Mouse (Mus musculus): ENCODE results near the gene Ppa2.

Ppa2 gene

DNA sequence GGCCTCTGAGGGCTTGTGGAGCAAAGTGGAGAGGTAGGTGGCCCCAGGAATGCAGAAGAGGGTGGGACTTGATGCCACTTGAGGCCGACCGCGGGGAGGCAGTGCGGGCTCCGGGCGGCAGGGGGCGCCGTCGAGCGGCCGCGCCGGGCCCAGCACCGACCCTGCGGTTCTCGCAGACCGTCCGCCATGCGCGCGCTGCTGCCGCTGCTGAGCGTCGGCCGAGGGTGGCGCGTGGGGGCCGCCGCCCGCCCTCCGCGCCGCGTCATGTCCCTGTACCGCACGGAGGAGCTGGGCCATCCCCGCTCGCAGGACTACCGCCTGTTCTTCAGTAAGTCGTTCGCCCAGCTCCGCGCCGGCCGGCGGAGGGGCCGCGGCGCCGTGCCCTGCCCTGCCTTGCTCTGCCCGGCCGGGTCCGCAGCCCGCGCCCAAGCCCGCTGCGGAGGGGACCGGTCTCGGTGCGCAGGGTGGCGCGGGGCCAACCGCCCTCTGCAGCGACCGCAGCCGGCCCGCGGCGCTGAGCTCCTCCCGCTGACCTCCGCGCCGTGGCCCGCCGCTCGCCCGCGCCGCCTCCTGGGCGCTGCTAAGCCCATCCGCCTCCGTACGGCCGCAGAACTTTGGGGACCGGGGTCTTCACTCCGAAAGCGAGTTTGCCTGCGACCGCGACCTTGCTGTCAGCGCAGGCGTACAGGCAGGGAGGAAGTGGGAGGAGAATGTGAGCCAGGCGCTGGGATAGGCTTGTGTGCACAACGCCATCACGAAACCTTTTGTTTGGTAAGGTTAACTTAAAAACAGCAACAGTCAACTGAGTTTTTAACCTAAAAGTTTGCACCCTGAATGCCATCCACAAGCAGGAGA, at the start of gene Ppa2:
Gene Ppa2 (plus strand): TSS at position 157 of the 855 bp plus-strand sequence.
- peak; percentile 77 to 90 for DNase-seq (ENCODE audit: low spot score in 2 of 2)

DNA sequence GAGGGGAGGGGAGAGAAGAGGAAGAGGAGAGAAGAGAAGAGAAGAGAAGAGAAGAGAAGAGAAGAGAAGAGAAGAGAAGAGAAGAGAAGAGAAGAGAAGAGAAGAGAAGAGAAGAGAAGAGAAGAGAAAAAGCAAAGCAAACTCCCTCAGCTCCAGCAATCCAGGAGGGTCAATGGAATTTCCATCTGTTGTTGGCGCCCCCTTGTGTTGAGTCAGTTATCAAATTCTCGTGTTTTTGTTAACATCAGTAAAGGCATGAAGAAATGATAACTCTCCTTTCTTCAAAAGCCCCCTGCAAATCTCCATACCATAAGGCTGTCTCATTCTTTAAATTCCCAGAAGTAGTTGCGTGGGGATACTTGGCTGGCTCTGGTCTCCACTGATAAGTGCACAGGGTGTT, 38.0 kb upstream of the Ppa2 start:
- peak; percentile 53 to 77 for DNase-seq (ENCODE audit: low spot score in 2 of 2)

DNA sequence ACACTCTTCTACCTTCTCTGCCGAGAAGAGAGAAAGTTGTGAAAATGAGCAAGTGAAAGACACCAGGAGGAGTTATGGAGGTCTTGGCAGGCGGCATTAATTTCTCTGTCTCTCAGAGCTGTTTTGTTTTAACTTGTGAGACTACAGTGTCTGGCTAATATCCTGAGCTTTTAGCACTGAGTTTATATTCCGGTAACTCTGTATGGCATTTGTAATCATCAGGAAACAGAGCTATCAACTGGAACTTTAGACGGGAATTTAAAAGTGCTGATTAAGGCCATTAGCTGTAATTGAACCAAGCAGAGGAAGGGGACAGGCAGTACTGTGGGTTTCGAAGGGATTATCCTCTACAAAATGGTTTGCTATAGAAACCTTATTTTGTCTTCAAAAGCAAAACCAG, 25.3 kb upstream of the Ppa2 start:
- no peak for DNase-seq (ENCODE audit: low spot score in 2 of 2)

GRCm38 (mm10) chr3:133288795-133289194, 21.1 kb upstream of the Ppa2 start:
- DNase-seq (ENCODE audit: low spot score in 2 of 2) = no peak

- DNase-seq (ENCODE audit: low spot score in 2 of 2) = no peak
These were observed 5.6 kb upstream of the Ppa2 start for GRCm38 (mm10) chr3:133304328-133304727.

DNA sequence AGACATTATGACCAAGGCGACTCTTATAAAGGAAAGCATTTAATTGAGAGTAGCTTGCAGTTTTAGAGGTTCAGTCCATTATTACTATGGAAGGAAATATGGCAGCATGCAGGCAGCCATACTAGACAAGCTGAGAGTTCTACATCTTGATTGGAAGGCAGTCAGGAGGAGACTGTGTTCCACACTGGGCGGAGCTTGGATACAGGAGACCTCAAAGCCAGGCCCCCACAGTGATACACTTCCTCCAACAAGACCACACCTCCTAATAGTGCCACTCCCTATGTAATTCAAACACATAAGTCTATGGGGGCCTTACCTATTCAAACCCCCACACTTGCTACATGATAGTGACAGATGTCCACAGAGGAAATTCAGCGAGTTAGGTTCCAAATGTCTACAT, 1.5 kb upstream of the Ppa2 start:
- peak in 1 of 2 experiments; percentile 37 for DNase-seq (ENCODE audit: low spot score in 2 of 2)

DNA sequence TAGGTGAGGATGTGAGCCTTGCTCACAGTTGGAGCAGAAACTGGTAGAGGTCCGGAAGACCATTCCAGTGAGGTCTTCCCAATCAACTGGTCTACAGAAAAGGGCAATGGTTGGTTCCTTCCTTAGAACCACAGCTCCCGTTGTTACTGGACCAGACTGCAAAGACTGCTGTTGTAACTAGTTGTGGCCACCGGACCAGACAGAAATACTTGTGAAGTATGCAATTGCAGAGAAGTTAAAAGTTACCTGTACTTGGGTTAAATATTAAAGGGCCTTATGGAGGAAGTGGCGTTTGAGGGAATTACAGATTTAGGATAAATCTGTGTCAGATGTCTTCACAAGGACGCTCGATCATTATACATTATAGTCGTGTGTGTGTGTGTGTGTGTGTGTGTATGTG, 551 bp upstream of the Ppa2 start:
- peak in 1 of 2 experiments; percentile 30 for DNase-seq (ENCODE audit: low spot score in 2 of 2)

- DNase-seq (ENCODE audit: low spot score in 2 of 2) = peak in 1 of 2 experiments; percentile 31
These were observed 884 bp downstream of the Ppa2 start for GRCm38 (mm10) chr3:133310809-133311179.

GRCm38 (mm10) chr3:133312331-133312730, 2.4 kb downstream of the Ppa2 start:
- DNase-seq (ENCODE audit: low spot score in 2 of 2) = peak in 1 of 2 experiments; percentile 52

GRCm38 (mm10) chr3:133312850-133313249, 2.9 kb downstream of the Ppa2 start:
- DNase-seq (ENCODE audit: low spot score in 2 of 2) = peak in 1 of 2 experiments; percentile 35

DNA sequence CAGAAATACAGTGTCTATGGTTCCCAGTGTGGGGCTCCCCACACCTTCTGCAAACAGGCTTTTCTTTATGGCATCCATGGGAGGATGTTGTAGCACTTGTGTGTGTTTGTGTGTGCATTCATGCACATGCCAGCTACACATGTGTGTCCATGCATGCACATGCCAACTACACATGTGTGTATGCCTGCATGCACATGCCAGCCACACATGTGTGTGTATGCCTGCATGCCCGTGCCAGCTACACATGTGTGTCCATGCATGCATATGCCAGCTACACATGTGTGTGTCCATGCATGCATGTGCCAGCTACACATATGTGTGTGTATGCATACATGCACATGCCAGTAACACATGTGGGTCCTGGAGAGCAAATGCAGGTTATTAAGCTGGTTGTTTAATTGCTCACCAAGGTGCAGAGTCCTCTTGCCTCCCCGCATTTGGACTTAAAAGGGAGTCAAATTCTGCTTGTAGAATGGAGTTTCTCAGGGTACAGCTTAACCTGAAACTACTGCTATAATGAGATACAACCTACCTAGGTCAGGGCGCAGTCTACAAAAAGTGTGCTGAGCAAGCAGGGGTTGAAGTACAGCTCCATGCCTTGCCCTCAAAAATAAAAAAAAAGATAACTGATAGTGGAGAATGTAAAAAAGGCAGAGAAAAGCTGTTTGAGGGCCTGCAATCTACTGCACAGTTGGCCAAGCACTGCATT, 3.7 kb downstream of the Ppa2 start:
- DNase-seq (ENCODE audit: low spot score in 2 of 2) = no peak

DNA sequence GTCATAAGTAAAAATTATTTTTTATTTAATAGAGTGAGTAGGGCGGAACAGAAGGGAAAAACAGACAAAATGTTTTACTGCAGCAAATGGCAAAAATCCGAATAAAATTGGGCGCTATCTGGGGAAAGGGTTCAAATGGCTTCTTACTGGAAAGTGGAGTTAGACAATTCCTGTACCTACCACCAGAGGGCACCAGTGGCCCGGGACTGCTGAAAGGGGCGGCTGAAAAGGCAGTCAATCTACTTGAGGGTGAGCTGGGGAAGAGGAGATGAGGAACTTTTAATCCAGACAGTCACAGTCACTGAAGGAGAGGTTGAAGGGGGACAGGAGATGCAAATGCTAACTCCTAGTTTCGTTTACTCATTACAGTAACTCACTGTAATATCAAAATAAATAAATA, 4.6 kb downstream of the Ppa2 start:
- peak; percentile 77 to 88 for DNase-seq (ENCODE audit: low spot score in 2 of 2)

DNA sequence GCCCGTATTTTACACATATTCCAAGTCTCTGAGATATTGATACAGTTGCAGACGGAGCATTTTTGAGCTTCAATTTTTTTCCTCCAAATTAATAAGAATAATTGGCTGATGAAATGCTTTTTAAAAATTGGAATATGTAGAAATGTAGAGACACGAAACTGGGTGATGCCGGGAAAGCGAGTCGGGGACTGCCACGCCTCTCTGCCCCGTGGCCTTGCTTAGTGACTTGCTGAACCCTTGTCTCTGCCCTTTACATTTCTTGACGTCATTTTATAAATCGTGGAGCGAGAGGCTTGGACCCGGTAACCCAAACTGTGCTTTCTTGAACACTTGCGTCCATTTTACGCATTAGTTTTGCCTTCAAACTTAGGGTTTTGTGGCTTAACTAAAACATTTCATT, 5.1 kb downstream of the Ppa2 start:
- peak in 1 of 2 experiments; percentile 52 for DNase-seq (ENCODE audit: low spot score in 2 of 2)

DNA sequence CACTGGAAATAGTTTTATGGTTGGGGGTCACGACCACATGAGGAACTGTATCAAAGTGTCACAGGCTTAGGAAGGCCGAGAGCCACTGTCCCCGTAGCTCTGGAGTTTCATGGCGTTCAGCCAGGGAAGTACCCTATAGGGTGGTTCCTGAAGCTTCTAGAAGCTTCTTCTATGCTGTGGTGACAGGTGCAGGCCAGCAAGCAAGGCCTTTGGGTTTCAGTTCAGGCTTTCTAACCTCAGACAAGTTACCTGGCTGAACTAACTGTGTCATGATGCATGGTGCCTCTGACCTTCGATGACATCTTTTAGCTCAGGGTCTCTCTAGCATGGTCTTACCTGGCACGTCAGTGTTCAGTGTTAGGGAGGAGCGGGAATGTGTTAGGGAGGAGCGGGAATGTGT, 5.7 kb downstream of the Ppa2 start:
- peak in 1 of 2 experiments; percentile 47 for DNase-seq (ENCODE audit: low spot score in 2 of 2)

DNA sequence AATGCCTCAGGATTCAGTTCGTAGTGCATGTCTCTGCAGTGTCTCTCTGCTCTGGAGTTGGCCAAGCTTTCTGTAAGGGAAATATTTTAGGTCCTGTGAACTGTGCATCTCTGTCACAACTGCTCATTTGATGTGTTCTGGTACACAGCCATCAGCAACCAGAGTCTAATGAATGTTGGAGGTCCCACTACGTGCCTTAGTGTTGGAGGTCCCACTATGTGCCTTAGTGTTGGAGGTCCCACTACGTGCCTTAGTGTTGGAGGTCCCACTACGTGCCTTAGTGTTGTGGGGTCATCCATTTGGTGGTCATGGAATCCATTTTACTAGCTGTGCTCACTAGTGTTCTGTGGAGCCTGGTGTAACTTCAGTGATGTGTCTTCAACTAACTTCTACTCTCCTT, 7.9 kb downstream of the Ppa2 start:
- peak in 1 of 2 experiments; percentile 35 for DNase-seq (ENCODE audit: low spot score in 2 of 2)

- peak in 1 of 2 experiments; percentile 28 for DNase-seq (ENCODE audit: low spot score in 2 of 2)
These were observed 8.7 kb downstream of the Ppa2 start for GRCm38 (mm10) chr3:133318596-133318995.

GRCm38 (mm10) chr3:133319795-133320194, 9.9 kb downstream of the Ppa2 start:
- DNase-seq (ENCODE audit: low spot score in 2 of 2) = peak in 1 of 2 experiments; percentile 21

- no peak for DNase-seq (ENCODE audit: low spot score in 2 of 2)
These were observed 10.4 kb downstream of the Ppa2 start for GRCm38 (mm10) chr3:133320313-133320712.

DNA sequence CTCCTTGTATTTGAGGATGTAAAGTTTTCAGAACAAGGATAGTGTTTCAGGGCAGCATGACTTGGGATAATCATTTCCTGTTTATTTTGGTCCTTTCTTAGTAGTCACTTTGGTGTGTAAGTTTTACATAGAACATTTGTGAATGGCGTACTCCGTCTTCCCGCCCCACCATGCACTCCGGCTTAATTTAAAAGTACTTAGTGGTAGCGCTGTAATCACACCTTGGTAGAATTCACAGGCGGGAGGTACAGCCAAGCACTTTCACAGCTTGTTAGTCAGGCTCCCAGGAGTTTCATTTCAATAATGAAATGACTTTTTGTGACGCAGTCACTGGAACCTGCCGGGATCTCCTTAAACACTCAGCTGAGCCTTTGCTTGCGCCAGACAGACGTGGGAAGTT, 12.0 kb downstream of the Ppa2 start:
- DNase-seq (ENCODE audit: low spot score in 2 of 2) = peak in 1 of 2 experiments; percentile 45

DNA sequence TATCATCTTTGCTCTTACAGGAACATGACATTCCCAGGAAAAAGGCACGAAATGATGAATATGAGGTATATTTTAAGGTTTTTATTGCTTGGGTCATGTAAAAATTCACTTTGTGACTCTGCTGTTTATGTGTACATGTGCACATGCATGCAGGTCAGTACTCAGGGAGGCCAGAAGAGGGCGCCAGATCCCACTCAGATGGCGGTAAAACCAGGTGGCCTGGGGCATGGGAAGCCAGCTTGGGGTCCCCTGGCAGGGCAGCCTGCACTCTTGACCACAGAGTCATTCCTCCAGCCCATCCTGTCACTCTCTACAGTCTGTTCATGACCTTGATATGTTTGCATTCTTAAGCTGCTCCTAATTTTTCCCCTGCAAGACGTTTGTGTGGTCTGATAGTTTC, 12.6 kb downstream of the Ppa2 start:
- peak in 1 of 2 experiments; percentile 70 for DNase-seq (ENCODE audit: low spot score in 2 of 2)

GRCm38 (mm10) chr3:133325135-133325534, 15.2 kb downstream of the Ppa2 start:
- DNase-seq (ENCODE audit: low spot score in 2 of 2) = no peak

DNA sequence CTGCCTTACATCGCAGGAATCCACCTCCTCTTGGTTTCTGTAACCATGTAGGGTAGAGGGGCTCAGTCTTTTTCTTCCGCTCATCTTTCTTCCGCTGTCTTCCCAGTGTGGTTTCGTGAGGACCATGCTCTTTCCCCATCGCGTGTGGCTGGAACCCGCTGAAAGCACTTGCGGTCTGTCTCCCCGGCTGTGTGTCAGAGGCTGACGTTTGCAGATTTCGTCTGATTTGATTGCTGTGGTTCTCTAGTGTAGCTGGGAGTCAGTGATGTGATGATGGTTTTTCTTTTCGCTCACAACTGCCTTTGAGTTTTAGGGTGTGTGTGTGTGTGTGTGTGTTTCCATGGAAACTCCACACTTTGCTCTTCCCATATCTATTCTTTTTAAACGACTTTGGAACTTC, 18.6 kb downstream of the Ppa2 start:
- no peak for DNase-seq (ENCODE audit: low spot score in 2 of 2)

DNA sequence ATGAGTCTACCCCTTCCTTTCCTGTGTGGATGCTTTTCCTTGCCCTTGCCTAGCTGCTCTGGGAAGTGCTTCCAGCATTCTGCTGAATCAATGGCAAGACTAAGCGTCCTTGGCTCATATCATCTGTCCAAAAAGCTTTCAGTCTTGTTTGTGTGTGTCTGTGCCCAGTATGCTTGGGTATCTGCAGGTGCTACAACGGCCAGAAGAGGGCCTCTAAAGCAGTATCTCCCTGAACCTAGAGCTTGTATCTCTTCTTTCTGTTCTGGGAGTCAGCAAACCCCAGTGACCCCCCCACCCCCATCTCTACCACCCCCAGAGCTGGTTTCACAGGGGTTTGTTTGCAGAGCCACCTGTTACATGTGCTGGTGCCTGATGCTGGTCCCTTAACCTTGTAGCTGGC, 19.5 kb downstream of the Ppa2 start:
- DNase-seq (ENCODE audit: low spot score in 2 of 2) = no peak
